Mouse (Mus musculus) hindbrain, embryonic 11.5 days (tissue): Measurements from ENCODE around the gene Syt1. TPM values are rescaled to one million over a fixed set of nuclear protein-coding genes. Genes with fewer than 3 reads are reported as not detected.

ENCODE experiments used
- ATAC-seq: fragments of 200-750 bp; cut with Nextera tagmentation; 2 replicates; pipeline ENCODE4 v1.8.0; 2017; ENCODE audit warnings: mild to moderate bottlenecking, moderate TSS enrichment, moderate library complexity; ENCODE audit not compliant: low FRiP score
- DNase-seq: peaks from one replicate; pipeline ENCODE4 v3.0.0-alpha.2; 2015; ENCODE audit warnings: low spot score
- H3K27ac ChIP-seq: fragments of 300-500 bp; sonication (generic); 2 replicates; pipeline ENCODE4 v1.5.1; 2014; ENCODE audit warnings: mild to moderate bottlenecking, low read depth, low read length
- H3K27me3 ChIP-seq: fragments of 300-500 bp; sonication (generic); 2 replicates; pipeline ENCODE4 v1.6.1; 2014; ENCODE audit warnings: mild to moderate bottlenecking, low read length, moderate library complexity, mixed read lengths; ENCODE audit not compliant: control insufficient read depth, insufficient read depth
- H3K36me3 ChIP-seq: fragments of 300-500 bp; sonication (generic); 2 replicates; pipeline ENCODE4 v1.6.1; 2014; ENCODE audit warnings: mild to moderate bottlenecking, low read length, moderate library complexity, mixed read lengths; ENCODE audit not compliant: control insufficient read depth, insufficient read depth
- H3K4me1 ChIP-seq: fragments of 300-500 bp; sonication (generic); replicated peaks from 2 replicates; pipeline ENCODE4 v1.6.1; 2014; ENCODE audit warnings: low read length, mixed read lengths; ENCODE audit not compliant: control insufficient read depth, insufficient read depth
- H3K4me2 ChIP-seq: fragments of 300-500 bp; sonication (generic); replicated peaks from 2 replicates; pipeline ENCODE4 v1.6.1; 2014; ENCODE audit warnings: mild to moderate bottlenecking, low read depth, low read length
- H3K4me3 ChIP-seq: fragments of 300-500 bp; sonication (generic); 2 replicates; pipeline ENCODE4 v1.5.1; 2014; ENCODE audit warnings: low read depth, low read length
- H3K9ac ChIP-seq: fragments of 300-500 bp; sonication (generic); 2 replicates; pipeline ENCODE4 v1.6.1; 2014; ENCODE audit warnings: low read depth, low read length
- H3K9me3 ChIP-seq: fragments of 300-500 bp; sonication (generic); 2 replicates; pipeline ENCODE4 v1.6.1; 2016; ENCODE audit warnings: low read length; ENCODE audit not compliant: control insufficient read depth
- WGBS: fragments of 180-500 bp; shearing (Covaris S2); extraction: QIAGEN DNeasy Blood & Tissue Kit; methylation state at CpG from one replicate; pipeline ENCODE4 v1.1.7; 2014; 5-methylcytosine and 5-hydroxymethylcytosine counted together
- polyA plus RNA-seq: library from polyadenylated mRNA; unstranded; fragments of >200 nt; fragmentation: Nextera tagmentation; extraction: Ambion mirVana; gene quantifications from 2 replicates; pipeline ENCODE4 v1.2.1, GENCODE M21; 2014

The Syt1 gene
- polyA plus RNA-seq, 1 experiment from 2014 or later, result 28.3 TPM

- H3K27ac ChIP-seq, result no peak overlapping the region
- H3K9me3 ChIP-seq, result no peaks in the 10 kb centered on the region
- H3K4me1 ChIP-seq, result no peaks in the 10 kb centered on the region
- no peaks in the 10 kb centered on the region for H3K36me3 ChIP-seq
- H3K4me3 ChIP-seq, result no peak overlapping the region
- WGBS, result 92% methylated on average over 8 of the region's 8 CpGs
- ATAC-seq (no peak), DNase-seq (no peak)
- no peak overlapping the region for H3K4me2 ChIP-seq
- no peak overlapping the region for H3K9ac ChIP-seq
- no peaks in the 10 kb centered on the region for H3K27me3 ChIP-seq
These were observed 358.7 kb downstream of the Syt1 start for GRCm38 (mm10) chr10:108652066-108652465.

- WGBS, result 80% methylated on average over 7 of the region's 7 CpGs
- Histone ChIP-seq H3K4me2 (no peak overlapping the region), H3K36me3 (no peaks in the 10 kb centered on the region), H3K27ac (no peak overlapping the region), H3K27me3 (no peaks in the 10 kb centered on the region), H3K4me1 (no peaks in the 10 kb centered on the region), H3K9ac (no peak overlapping the region), H3K4me3 (no peak overlapping the region), H3K9me3 (no peaks in the 10 kb centered on the region)
- DNase-seq, result no peak
- ATAC-seq, result no peak
These were observed 361.6 kb downstream of the Syt1 start for GRCm38 (mm10) chr10:108649174-108649573.

- Histone ChIP-seq H3K9ac (no peak overlapping the region), H3K27me3 (no peaks in the 10 kb centered on the region), H3K36me3 (no peaks in the 10 kb centered on the region), H3K4me3 (no peak overlapping the region), H3K4me1 (no peaks in the 10 kb centered on the region), H3K27ac (no peak overlapping the region), H3K4me2 (no peak overlapping the region), H3K9me3 (no peaks in the 10 kb centered on the region)
- DNase-seq (no peak), ATAC-seq (no peak)
- 54% methylated on average over 5 of the region's 5 CpGs for WGBS
These were observed 366.9 kb downstream of the Syt1 start for GRCm38 (mm10) chr10:108643915-108644314.

GRCm38 (mm10) chr10:108638095-108638494 is 372.7 kb downstream of the Syt1 start:
- no peaks in the 10 kb centered on the region for H3K4me1 ChIP-seq
- no peak for DNase-seq
- no peak overlapping the region for H3K4me2 ChIP-seq
- no peaks in the 10 kb centered on the region for H3K36me3 ChIP-seq
- 55% methylated on average over 5 of the region's 5 CpGs for WGBS
- no peaks in the 10 kb centered on the region for H3K9me3 ChIP-seq
- no peak for ATAC-seq
- no peak overlapping the region for H3K9ac ChIP-seq
- H3K4me3 ChIP-seq, result no peak overlapping the region
- H3K27me3 ChIP-seq, result no peaks in the 10 kb centered on the region
- no peak overlapping the region for H3K27ac ChIP-seq

- no peak for ATAC-seq
These were observed 374.7 kb downstream of the Syt1 start for GRCm38 (mm10) chr10:108636086-108636485.

GRCm38 (mm10) chr10:108635616-108636015 is 375.2 kb downstream of the Syt1 start:
- no peaks in the 10 kb centered on the region for H3K4me1 ChIP-seq
- DNase-seq (no peak), ATAC-seq (no peak)
- 91% methylated on average over 4 of the region's 4 CpGs for WGBS
- no peaks in the 10 kb centered on the region for H3K9me3 ChIP-seq
- H3K36me3 ChIP-seq, result no peaks in the 10 kb centered on the region
- H3K27me3 ChIP-seq, result no peaks in the 10 kb centered on the region
- H3K27ac ChIP-seq, result no peak overlapping the region
- no peak overlapping the region for H3K9ac ChIP-seq
- no peak overlapping the region for H3K4me3 ChIP-seq
- no peak overlapping the region for H3K4me2 ChIP-seq

More at GRCm38 (mm10) chr10:108636086-108636485, 374.7 kb downstream of the Syt1 start:
- WGBS, result 76% methylated on average over 7 of the region's 7 CpGs
- Histone ChIP-seq H3K27me3 (no peaks in the 10 kb centered on the region), H3K4me3 (no peak overlapping the region), H3K36me3 (no peaks in the 10 kb centered on the region), H3K27ac (no peak overlapping the region), H3K4me2 (no peak overlapping the region), H3K9me3 (no peaks in the 10 kb centered on the region), H3K4me1 (no peaks in the 10 kb centered on the region), H3K9ac (no peak overlapping the region)
- DNase-seq, result no peak

GRCm38 (mm10) chr10:108630841-108631240 is 379.9 kb downstream of the Syt1 start:
- no peaks in the 10 kb centered on the region for H3K36me3 ChIP-seq
- H3K4me1 ChIP-seq, result no peaks in the 10 kb centered on the region
- no peaks in the 10 kb centered on the region for H3K9me3 ChIP-seq
- no peaks in the 10 kb centered on the region for H3K27me3 ChIP-seq
- no peak overlapping the region for H3K9ac ChIP-seq
- no peak overlapping the region for H3K27ac ChIP-seq
- 89% methylated on average over 8 of the region's 8 CpGs for WGBS
- H3K4me2 ChIP-seq, result no peak overlapping the region
- no peak overlapping the region for H3K4me3 ChIP-seq
- ATAC-seq, result no peak
- DNase-seq, result no peak

- Histone ChIP-seq H3K36me3 (no peaks in the 10 kb centered on the region), H3K27me3 (no peaks in the 10 kb centered on the region), H3K27ac (no peak overlapping the region), H3K9me3 (no peaks in the 10 kb centered on the region), H3K4me1 (no peaks in the 10 kb centered on the region), H3K9ac (no peak overlapping the region), H3K4me2 (no peak overlapping the region), H3K4me3 (no peak overlapping the region)
- ATAC-seq (no peak), DNase-seq (no peak)
- 63% methylated on average over 3 of the region's 3 CpGs for WGBS
These were observed 384.4 kb downstream of the Syt1 start for GRCm38 (mm10) chr10:108626404-108626803.

GRCm38 (mm10) chr10:108623002-108623401 is 387.8 kb downstream of the Syt1 start:
- H3K36me3 ChIP-seq, result no peaks in the 10 kb centered on the region
- WGBS, result 73% methylated on average over 4 of the region's 4 CpGs
- H3K27ac ChIP-seq, result no peak overlapping the region

More at GRCm38 (mm10) chr10:108623002-108623401, 387.8 kb downstream of the Syt1 start:
- Histone ChIP-seq H3K9ac (no peak overlapping the region), H3K9me3 (no peaks in the 10 kb centered on the region), H3K4me2 (no peak overlapping the region), H3K27me3 (no peaks in the 10 kb centered on the region), H3K4me3 (no peak overlapping the region), H3K4me1 (no peaks in the 10 kb centered on the region)
- no peak for DNase-seq
- no peak for ATAC-seq
